Mouse (Mus musculus) myocyte (in vitro differentiated cells): ENCODE results near the gene Tpcn1. TPM values are rescaled to one million over a fixed set of nuclear protein-coding genes. Genes with fewer than 3 reads are reported as not detected.

ENCODE experiments used
- H3K27me3 ChIP-seq: one replicate; pipeline ENCODE4 v1.6.1; 2011; ENCODE audit not compliant: control insufficient read depth, insufficient read depth, insufficient read length
- H3K36me3 ChIP-seq: one replicate; pipeline ENCODE4 v1.6.1; 2011; ENCODE audit not compliant: control insufficient read depth, insufficient read depth
- H3K4me2 ChIP-seq: one replicate; pipeline ENCODE4 v1.6.1; 2011; ENCODE audit warnings: low read depth, control low read depth
- H3K4me3 ChIP-seq: one replicate; pipeline ENCODE4 v1.5.1; 2011; ENCODE audit warnings: mild to moderate bottlenecking, control low read depth, moderate library complexity
- H3K79me2 ChIP-seq: one replicate; pipeline ENCODE4 v1.6.1; 2011; ENCODE audit not compliant: control insufficient read depth, insufficient read depth
- H3ac ChIP-seq: one replicate; pipeline ENCODE4 v1.6.1; 2011; ENCODE audit not compliant: control insufficient read depth, insufficient read length
- CEBPB ChIP-seq: IDR thresholded peaks from 2 replicates; pipeline ENCODE4 v1.6.1; 2011; ENCODE audit warnings: mild to moderate bottlenecking, moderate library complexity; ENCODE audit not compliant: poor library complexity, insufficient read depth, severe bottlenecking
- E2F4 ChIP-seq: IDR thresholded peaks from one replicate; pipeline ENCODE4 v1.6.1; 2011; ENCODE audit warnings: mild to moderate bottlenecking, control low read depth, moderate library complexity; ENCODE audit not compliant: insufficient read depth
- MAX ChIP-seq: IDR thresholded peaks from one replicate; pipeline ENCODE4 v1.6.1; 2011; ENCODE audit warnings: low read depth, mild to moderate bottlenecking, control low read depth
- MYOD1 ChIP-seq, 3 experiments: IDR thresholded peaks; one replicate each; pipeline ENCODE4 v1.6.1; 2011; ENCODE audit warnings: control low read depth in 2 of 3, low read depth in 2 of 3, mild to moderate bottlenecking in 2 of 3, moderate library complexity in 1 of 3; ENCODE audit not compliant: insufficient read length in 2 of 3, control insufficient read depth in 1 of 3
- MYOG ChIP-seq, 3 experiments: IDR thresholded peaks; one replicate each; pipeline ENCODE4 v1.6.1; 2011; ENCODE audit warnings: control low read depth in 2 of 3, low read depth in 2 of 3, mild to moderate bottlenecking in 2 of 3; ENCODE audit not compliant: insufficient read length in 2 of 3, control insufficient read depth in 1 of 3, insufficient read depth in 1 of 3
- POLR2A ChIP-seq: IDR thresholded peaks from one replicate; pipeline ENCODE4 v1.6.1; 2011; ENCODE audit warnings: low read depth, mild to moderate bottlenecking, control low read depth, moderate library complexity; ENCODE audit not compliant: insufficient read length
- POLR2AphosphoS2 ChIP-seq: IDR thresholded peaks from one replicate; pipeline ENCODE4 v1.6.1; 2011; ENCODE audit warnings: low read depth, control low read depth; ENCODE audit not compliant: insufficient read length
- REST ChIP-seq: IDR thresholded peaks from one replicate; pipeline ENCODE4 v1.6.1; 2011; ENCODE audit warnings: mild to moderate bottlenecking, control low read depth, moderate library complexity; ENCODE audit not compliant: insufficient read depth, insufficient read length
- SRF ChIP-seq: IDR thresholded peaks from one replicate; pipeline ENCODE4 v1.6.1; 2011; ENCODE audit warnings: low read depth; ENCODE audit not compliant: control insufficient read depth, insufficient read length
- TCF12 ChIP-seq: IDR thresholded peaks from one replicate; pipeline ENCODE4 v1.6.1; 2011; ENCODE audit warnings: mild to moderate bottlenecking, control low read depth; ENCODE audit not compliant: poor library complexity, insufficient read depth, severe bottlenecking
- TCF3 ChIP-seq: IDR thresholded peaks from one replicate; pipeline ENCODE4 v1.6.1; 2011; ENCODE audit warnings: low read depth, control low read depth; ENCODE audit not compliant: insufficient read length
- USF1 ChIP-seq: IDR thresholded peaks from one replicate; pipeline ENCODE4 v1.6.1; 2011; ENCODE audit warnings: low read depth, mild to moderate bottlenecking, control low read depth, moderate library complexity
- polyA plus RNA-seq: library from polyadenylated mRNA; unstranded; fragments of >200 nt; fragmentation: generic; extraction: Trizol; gene quantifications from one replicate; pipeline ENCODE4 v1.2.1, GENCODE M21; 2012; ENCODE audit warnings: missing spikeins

Tpcn1 gene
- polyA plus RNA-seq, 1 experiment = 88.7 TPM

DNA sequence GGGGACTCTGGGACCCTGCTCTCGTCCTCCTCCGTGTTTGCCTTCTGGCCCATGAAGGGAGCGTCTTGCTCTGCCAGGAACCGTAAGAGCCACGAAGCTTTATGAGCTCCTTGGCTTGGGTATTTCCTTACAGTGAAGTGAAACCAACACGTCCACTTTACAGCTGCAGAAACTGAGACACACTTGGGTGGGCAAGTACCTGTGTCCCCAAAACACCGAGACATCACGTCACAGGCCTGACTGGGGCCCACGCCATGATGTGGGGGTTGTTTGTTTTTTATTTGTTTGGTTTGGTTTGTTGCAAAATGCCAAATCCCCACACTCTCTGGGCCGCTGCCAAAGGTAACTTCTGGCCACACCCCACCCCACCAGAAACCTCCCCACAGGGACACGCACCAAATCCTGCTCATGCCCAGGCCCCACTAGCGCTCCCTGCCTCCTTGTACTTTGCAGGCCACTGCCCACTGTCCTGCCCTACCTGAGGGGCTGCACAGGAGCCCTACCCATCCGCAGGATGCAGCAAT is 92.7 kb downstream of the Tpcn1 start:
- Histone ChIP-seq H3ac (no peak overlapping the region), H3K27me3 (no peaks in the 10 kb centered on the region), H3K79me2 (peaks cover 14% of the 10 kb centered on the region), H3K36me3 (no peaks in the 10 kb centered on the region), H3K4me3 (no peak overlapping the region), H3K4me2 (no peak overlapping the region)
- TF ChIP-seq POLR2AphosphoS2 = no peak
- TF ChIP-seq CEBPB = no peak
- TF ChIP-seq SRF = no peak
- no peak for TF ChIP-seq TCF3

DNA sequence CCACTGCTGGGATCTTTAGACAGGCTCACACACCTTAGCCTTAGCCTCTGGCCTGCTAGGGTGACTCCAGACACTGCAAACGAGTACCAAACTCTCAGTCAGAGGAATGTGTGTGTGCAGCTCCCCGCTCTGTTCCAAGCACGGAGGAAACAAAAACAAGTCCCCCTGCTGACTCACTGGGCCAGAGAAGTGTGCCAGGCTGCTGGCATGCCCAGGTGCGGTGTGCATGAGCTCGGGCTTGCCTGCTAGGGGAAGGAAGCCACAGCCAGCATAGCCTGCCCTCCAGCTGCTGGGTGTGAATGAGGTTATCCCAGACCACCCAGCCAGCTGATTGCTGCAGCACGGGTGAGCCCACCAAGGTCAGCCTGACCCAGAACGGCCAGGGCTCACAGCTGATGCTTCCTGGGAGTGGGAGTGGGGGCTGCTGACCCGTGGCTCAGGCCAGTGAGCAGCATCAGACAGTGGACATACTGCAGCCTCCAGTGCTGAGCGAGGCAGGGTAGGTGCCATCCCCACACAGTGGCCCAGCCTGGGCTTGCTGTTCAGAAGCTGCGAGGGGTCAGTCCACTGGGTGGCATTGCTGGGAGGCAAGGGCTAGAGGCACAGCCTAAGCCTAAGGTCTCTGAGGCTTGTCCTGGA is 93.3 kb downstream of the Tpcn1 start:
- Histone ChIP-seq H3K27me3 (no peaks in the 10 kb centered on the region), H3K36me3 (no peaks in the 10 kb centered on the region), H3K4me2 (no peak overlapping the region), H3ac (no peak overlapping the region), H3K79me2 (peaks cover 8% of the 10 kb centered on the region), H3K4me3 (no peak overlapping the region)
- no peak for TF ChIP-seq TCF12
- TF ChIP-seq CEBPB = no peak
- no peak for TF ChIP-seq POLR2A
- TF ChIP-seq MAX = no peak
- no peak for TF ChIP-seq USF1
- TF ChIP-seq MYOG (IDR thresholded peaks at IDR 0.05; ENCODE audit: control insufficient read depth in 1 of 3, insufficient read depth in 1 of 3, insufficient read length in 2 of 3, low read depth in 2 of 3) = peak in 2 of 3 experiments; percentile 4 to 35

DNA sequence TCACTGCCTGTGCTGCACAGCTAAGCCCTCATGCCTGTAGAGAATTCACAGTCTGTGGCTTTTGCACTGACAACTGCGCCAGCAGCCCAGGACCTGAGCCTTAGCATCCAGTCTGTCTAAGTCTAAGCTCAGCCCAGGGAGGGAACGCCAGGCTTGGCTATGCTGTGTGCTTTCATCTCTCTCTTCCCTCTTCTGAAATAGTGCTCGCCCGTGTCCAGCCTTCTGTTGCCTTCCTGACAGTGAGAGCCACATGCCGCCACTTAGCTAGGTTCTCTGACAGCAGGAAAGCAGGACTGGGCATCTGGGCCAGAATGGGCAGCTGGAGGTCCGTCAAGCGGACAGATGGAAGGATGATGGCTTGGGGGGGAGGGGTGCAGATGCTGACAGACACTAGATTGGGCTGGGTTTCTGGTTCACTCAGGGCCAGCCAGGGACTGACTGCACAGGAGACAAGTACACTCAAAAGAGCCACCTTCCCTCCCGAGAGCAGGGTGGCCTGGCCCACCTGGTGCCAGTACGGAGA is 94.5 kb downstream of the Tpcn1 start:
- H3K4me2 ChIP-seq = no peak overlapping the region
- no peaks in the 10 kb centered on the region for H3K36me3 ChIP-seq
- no peak overlapping the region for H3K4me3 ChIP-seq
- H3K27me3 ChIP-seq = no peaks in the 10 kb centered on the region
- H3ac ChIP-seq = no peak overlapping the region
- TF ChIP-seq SRF (no peak), TCF3 (no peak), MYOG (IDR thresholded peaks at IDR 0.05; ENCODE audit: control insufficient read depth in 1 of 3, insufficient read depth in 1 of 3, insufficient read length in 2 of 3, low read depth in 2 of 3) (no peak), MYOD1 (IDR thresholded peaks at IDR 0.05; ENCODE audit: control insufficient read depth in 1 of 3, insufficient read length in 2 of 3, low read depth in 2 of 3) (no peak), MAX (no peak), E2F4 (no peak), REST (no peak), TCF12 (no peak), CEBPB (no peak), POLR2A (no peak), POLR2AphosphoS2 (no peak), USF1 (no peak)
- no peaks in the 10 kb centered on the region for H3K79me2 ChIP-seq

DNA sequence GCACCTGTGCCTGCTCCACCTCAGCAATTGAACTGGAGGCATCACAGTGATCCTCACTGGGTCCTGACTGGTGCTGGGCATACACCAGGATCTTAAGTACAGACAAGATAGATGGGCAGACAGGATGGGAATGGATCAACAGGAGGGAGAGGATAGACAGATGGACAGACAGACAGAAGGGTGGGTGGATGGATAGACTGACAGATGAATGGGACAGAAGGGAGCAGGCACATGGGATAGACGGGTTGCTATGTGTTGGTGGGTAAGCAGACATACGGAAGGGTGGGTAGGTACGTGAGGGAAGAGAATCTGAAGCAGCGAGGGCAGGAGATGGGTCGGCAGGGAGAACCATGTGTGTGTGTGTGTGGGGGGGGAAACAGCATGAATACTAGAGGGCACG is 95.0 kb downstream of the Tpcn1 start:
- Histone ChIP-seq H3K27me3 (no peaks in the 10 kb centered on the region), H3K4me2 (no peak overlapping the region), H3K36me3 (no peaks in the 10 kb centered on the region), H3ac (no peak overlapping the region), H3K79me2 (no peaks in the 10 kb centered on the region), H3K4me3 (no peak overlapping the region)
- TF ChIP-seq MYOG (IDR thresholded peaks at IDR 0.05; ENCODE audit: control insufficient read depth in 1 of 3, insufficient read depth in 1 of 3, insufficient read length in 2 of 3, low read depth in 2 of 3) = no peak
- TF ChIP-seq POLR2AphosphoS2 = no peak
- TF ChIP-seq MAX = no peak
- no peak for TF ChIP-seq SRF
- no peak for TF ChIP-seq REST
- no peak for TF ChIP-seq POLR2A
- no peak for TF ChIP-seq MYOD1 (IDR thresholded peaks at IDR 0.05; ENCODE audit: control insufficient read depth in 1 of 3, insufficient read length in 2 of 3, low read depth in 2 of 3)
- TF ChIP-seq TCF3 = no peak
- no peak for TF ChIP-seq E2F4
- TF ChIP-seq TCF12 = no peak
- TF ChIP-seq CEBPB = no peak
- TF ChIP-seq USF1 = no peak

DNA sequence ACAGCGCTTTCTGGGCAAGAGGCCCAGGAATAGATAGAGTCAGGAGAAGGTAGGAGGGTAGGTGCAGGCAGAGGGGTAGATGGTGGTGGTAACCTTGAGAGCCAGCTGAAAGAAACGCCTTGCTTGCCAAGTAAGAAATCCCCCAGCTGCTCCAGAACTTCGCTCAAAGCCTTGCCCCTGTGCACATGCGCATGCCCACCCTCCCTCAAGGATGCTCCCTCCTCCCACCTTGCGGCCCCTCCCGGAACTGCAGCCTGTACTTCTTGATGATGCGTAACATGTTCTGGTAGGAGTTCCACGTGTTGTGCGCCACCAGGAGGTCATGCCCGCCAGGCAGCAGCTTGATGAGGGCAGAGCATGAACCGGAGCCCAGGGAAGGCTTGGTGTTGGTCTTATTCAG is 96.0 kb downstream of the Tpcn1 start:
- H3ac ChIP-seq = no peak overlapping the region
- no peaks in the 10 kb centered on the region for H3K79me2 ChIP-seq
- no peaks in the 10 kb centered on the region for H3K27me3 ChIP-seq
- H3K36me3 ChIP-seq = no peaks in the 10 kb centered on the region
- TF ChIP-seq TCF12 = no peak
- no peak for TF ChIP-seq POLR2A
- no peak for TF ChIP-seq POLR2AphosphoS2
- no peak for TF ChIP-seq MYOD1 (IDR thresholded peaks at IDR 0.05; ENCODE audit: control insufficient read depth in 1 of 3, insufficient read length in 2 of 3, low read depth in 2 of 3)
- TF ChIP-seq REST = no peak
- TF ChIP-seq TCF3 = no peak
- TF ChIP-seq MAX = no peak
- TF ChIP-seq E2F4 = no peak
- no peak for TF ChIP-seq SRF
- no peak for TF ChIP-seq USF1
- no peak for TF ChIP-seq CEBPB
- TF ChIP-seq MYOG (IDR thresholded peaks at IDR 0.05; ENCODE audit: control insufficient read depth in 1 of 3, insufficient read depth in 1 of 3, insufficient read length in 2 of 3, low read depth in 2 of 3) = no peak
- no peak overlapping the region for H3K4me2 ChIP-seq
- H3K4me3 ChIP-seq = no peak overlapping the region
